ENCODE assay signal across 9 mouse cellular contexts in the genomic region with DNA sequence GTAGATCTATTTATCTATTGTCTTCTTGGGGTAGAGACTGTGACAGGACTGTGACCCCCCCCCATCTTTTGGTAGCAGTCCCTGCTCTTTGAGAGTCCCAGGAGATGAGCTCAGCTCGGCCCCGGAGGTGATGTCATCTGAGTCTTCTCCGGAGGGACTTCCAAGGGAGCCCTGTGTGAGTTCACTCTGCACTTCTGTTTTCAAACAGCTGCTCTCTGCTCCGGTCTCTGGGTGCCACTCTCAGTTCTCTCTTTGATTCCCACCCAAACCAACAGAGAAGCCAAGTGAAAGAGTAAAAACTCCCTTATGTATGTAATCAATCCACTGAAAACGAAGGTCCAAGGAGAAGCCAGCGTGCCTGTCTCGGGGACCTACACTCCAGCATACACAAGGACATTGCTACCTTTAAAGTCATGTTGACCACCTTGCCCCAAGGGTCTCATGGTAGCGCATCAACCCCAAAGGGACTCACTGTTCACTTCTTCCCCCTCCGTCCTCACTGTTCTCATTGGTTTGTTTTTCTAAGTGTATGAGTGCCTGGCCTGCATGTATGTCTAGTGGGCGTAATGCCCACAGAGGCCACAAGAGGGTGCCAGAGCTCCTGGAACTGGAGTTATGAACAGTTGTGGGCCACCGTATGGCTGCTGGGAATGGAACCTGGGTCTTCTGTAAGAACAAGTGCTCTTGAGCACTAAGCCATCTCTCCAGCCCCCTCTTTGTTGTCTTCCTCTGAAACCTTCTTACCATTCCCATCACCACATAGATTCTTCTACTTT. TPM values are rescaled to one million over a fixed set of nuclear protein-coding genes. Genes with fewer than 3 reads are reported as not detected.
DNase-seq lines count a peak whose midpoint lies in the region; ATAC-seq and TF ChIP-seq lines count a peak whose summit lies in the region.
"Had no signal": no experiment of that assay in that cellular context is flagged by ENCODE, and none has a peak within 500 bp of the region (broad histone marks: within the 10 kb centered on the region; RNA-seq: fewer than 3 reads in every experiment).

No protein-coding gene starts in this region.

- intact Hi-C loops in heart, adult 2 months (cut with DNase I): loop anchor here (1.0 to 2.0 kb wide), 4 partner anchors 45 to 109 kb away; no protein-coding TSS in a partner anchor

- H3K4me1 ChIP-seq in heart, adult 2 months (ENCODE audit: control insufficient read depth, insufficient read depth, low read length): peaks cover 6% of the 10 kb centered on the region
- no peaks in the 10 kb centered on the region for H3K4me1 ChIP-seq in heart, embryonic 11.5 days (ENCODE audit: control insufficient read depth, insufficient read depth, low read length)
- peaks cover 10% of the 10 kb centered on the region for H3K4me1 ChIP-seq in testis, adult 2 months (ENCODE audit: control insufficient read depth, insufficient read depth, low read length)

- DNase-seq in heart, adult 2 months: peak; percentile 53 to 60
- peak; percentile 86 for DNase-seq in B cell, adult 2 months
- peak; percentile 55 for DNase-seq in T-cell, adult 2 months (ENCODE audit: low spot score)
- no peak for DNase-seq in ovary, postnatal 36 days (ENCODE audit: low spot score)

- H3K36me3 ChIP-seq in heart, adult 2 months (ENCODE audit: control insufficient read depth, insufficient read depth, low read length): no peaks in the 10 kb centered on the region
- no peaks in the 10 kb centered on the region for H3K36me3 ChIP-seq in heart, embryonic 11.5 days (ENCODE audit: control insufficient read depth, insufficient read depth, low read length)
- H3K36me3 ChIP-seq in macrophage (ENCODE audit: inconsistent target): no peaks in the 10 kb centered on the region
- no peaks in the 10 kb centered on the region for H3K36me3 ChIP-seq in testis, adult 2 months (ENCODE audit: control insufficient read depth, insufficient read depth, low read length)

- no peak for ATAC-seq in heart, embryonic 11.5 days (replicated peaks; ENCODE audit: insufficient number of reproducible peaks, low FRiP score, low TSS enrichment)
- peak; percentile 46 for ATAC-seq in granulocyte monocyte progenitor cell, adult 5-6 weeks (replicated peaks; ENCODE audit: poor library complexity, severe bottlenecking)

- TF ChIP-seq EP300 in heart, adult 2 months (IDR thresholded peaks at IDR 0.05; ENCODE audit: insufficient read depth, low read depth, low read length): no peak

- H3K9ac ChIP-seq in heart, adult 2 months (ENCODE audit: low read depth, low read length): no peak overlapping the region
- H3K9ac ChIP-seq in heart, embryonic 11.5 days (ENCODE audit: low read depth, low read length): no peak overlapping the region

- no peak overlapping the region for H3K27ac ChIP-seq in heart, adult 2 months
- no peak overlapping the region for H3K27ac ChIP-seq in heart, embryonic 11.5 days (ENCODE audit: low read depth, low read length)
- H3K27ac ChIP-seq in macrophage: peak overlapping the region; percentile 85
- no peak overlapping the region for H3K27ac ChIP-seq in testis, adult 2 months (ENCODE audit: control insufficient read depth, insufficient read depth, low read depth, low read length)

- H3K4me2 ChIP-seq in heart, embryonic 11.5 days: no peak overlapping the region

- no peaks in the 10 kb centered on the region for H3K79me2 ChIP-seq in heart, adult 2 months (replicated peaks; ENCODE audit: control insufficient read depth, insufficient read depth, low read length)
- no peaks in the 10 kb centered on the region for H3K79me2 ChIP-seq in macrophage (ENCODE audit: inconsistent target)

- H3K27me3 ChIP-seq in heart, adult 2 months (ENCODE audit: control insufficient read depth, insufficient read depth, low read length): no peaks in the 10 kb centered on the region
- H3K27me3 ChIP-seq in heart, embryonic 11.5 days (ENCODE audit: control insufficient read depth, insufficient read depth, low read length): no peaks in the 10 kb centered on the region
- H3K27me3 ChIP-seq in testis, adult 2 months (ENCODE audit: control insufficient read depth, insufficient read depth, low read length): no peaks in the 10 kb centered on the region

- H3K4me3 ChIP-seq in heart, adult 2 months: no peak overlapping the region
- no peak overlapping the region for H3K4me3 ChIP-seq in heart, embryonic 11.5 days (ENCODE audit: low read depth, low read length)
- no peak overlapping the region for H3K4me3 ChIP-seq in macrophage (ENCODE audit: inconsistent target)
- H3K4me3 ChIP-seq in testis, adult 2 months (ENCODE audit: control insufficient read depth, low read depth, low read length): no peak overlapping the region
- H3K4me3 ChIP-seq: erythroblast, embryonic 14.5 days had no signal

- peak; percentile 74 for TF ChIP-seq CTCF in heart, adult 2 months (IDR thresholded peaks at IDR 0.05)
- TF ChIP-seq CTCF in testis, adult 2 months (IDR thresholded peaks at IDR 0.05; ENCODE audit: control insufficient read depth, insufficient read depth, insufficient replicate concordance, low read depth, low read length): peak; percentile 94

- 76% methylated on average over 11 of the region's 11 CpGs for WGBS in heart, adult 2 months
- WGBS in heart, embryonic 11.5 days (ENCODE audit: insufficient replicate concordance): 75% methylated on average over 11 of the region's 11 CpGs
- WGBS in macrophage (ENCODE audit: missing documents): 40% methylated on average over 11 of the region's 11 CpGs

- no peaks in the 10 kb centered on the region for H3K9me3 ChIP-seq in heart, embryonic 11.5 days (replicated peaks; ENCODE audit: control insufficient read depth, low read length)

- TF ChIP-seq POLR2A in heart, adult 2 months (IDR thresholded peaks at IDR 0.05; ENCODE audit: insufficient read depth, low read depth, low read length): no peak
- no peak for TF ChIP-seq POLR2A in testis, adult 2 months (IDR thresholded peaks at IDR 0.05; ENCODE audit: control insufficient read depth, low read depth, low read length)

RNA-seq across cellular contexts. Expression of gene Tmprss13, which starts 19.5 kb away (rescaled TPM):
- 1 to 10 TPM; 5.4 to 6.9 TPM for total RNA-seq in heart, adult 2 months (2021)
- 0.94 and 6.9 TPM in 2 replicates for polyA plus RNA-seq in heart, adult 2 months (2012; rRNA removed)
- 0.15 and 0.31 TPM in 2 replicates for polyA plus RNA-seq in heart, embryonic 11.5 days (2014; fragmentation: Nextera tagmentation; extraction: Ambion mirVana)
- not detected in 2 replicates for total RNA-seq in granulocyte monocyte progenitor cell, adult 5-6 weeks (2014; fragmentation: Nextera tagmentation)
- total RNA-seq in granulocyte monocyte progenitor cell, adult 5-6 weeks (2017): not detected in 2 replicates
- total RNA-seq in macrophage (2018; cell fraction: chromatin; rRNA removed): not detected
- not detected for total RNA-seq in macrophage (2018; cell fraction: cytosol; rRNA removed)
- not detected for total RNA-seq in macrophage (2018; cell fraction: nucleus; rRNA removed)
- polyA plus RNA-seq in macrophage (2018): not detected in 3 replicates
- 0.24 and 0.44 TPM in 2 replicates for polyA plus RNA-seq in testis, adult 2 months (2012; rRNA removed)
- polyA plus RNA-seq: erythroblast, embryonic 14.5 days had no signal

RNA-seq across cellular contexts. Expression of gene Il10ra, which starts 30.5 kb away (rescaled TPM):
- total RNA-seq in heart, adult 2 months (2021): 1 to 10 TPM; 1.7 to 1.8 TPM
- polyA plus RNA-seq in heart, adult 2 months (2012; rRNA removed): 3.6 and 3.7 TPM in 2 replicates
- polyA plus RNA-seq in heart, embryonic 11.5 days (2014; fragmentation: Nextera tagmentation; extraction: Ambion mirVana): 0.37 and 0.69 TPM in 2 replicates
- 6.7 and 9.6 TPM in 2 replicates for total RNA-seq in granulocyte monocyte progenitor cell, adult 5-6 weeks (2014; fragmentation: Nextera tagmentation)
- total RNA-seq in granulocyte monocyte progenitor cell, adult 5-6 weeks (2017): 7.6 and 9.8 TPM in 2 replicates
- total RNA-seq in macrophage (2018; cell fraction: chromatin; rRNA removed): 100 to 1,000 TPM; 199 to 663 (median 293) TPM
- total RNA-seq in macrophage (2018; cell fraction: cytosol; rRNA removed): 100 to 1,000 TPM in 25 of 26 experiments, 10 to 100 TPM in 1; 81.1 to 253 (median 147) TPM
- 100 to 1,000 TPM; 160 to 690 (median 355) TPM for total RNA-seq in macrophage (2018; cell fraction: nucleus; rRNA removed)
- polyA plus RNA-seq in macrophage (2018): 35.9 to 150 TPM (median 72.1 TPM) in 3 replicates
- 0.94 and 1.0 TPM in 2 replicates for polyA plus RNA-seq in testis, adult 2 months (2012; rRNA removed)
